ENCODE assay signal across 47 mouse cellular contexts in genomic region chr7:14552284-14552683, GRCm38 (mm10). TPM values are rescaled to one million over a fixed set of nuclear protein-coding genes. Genes with fewer than 3 reads are reported as not detected.
"Had no signal": no experiment of that assay in that cellular context is flagged by ENCODE, and none has a peak within 500 bp of the region (broad histone marks: within the 10 kb centered on the region; RNA-seq: fewer than 3 reads in every experiment).

No protein-coding gene starts in this region.

- H3K27me3 ChIP-seq: limb, embryonic 12.5 days; limb, embryonic 13.5 days; limb, embryonic 15.5 days; liver, embryonic 12.5 days; liver, embryonic 13.5 days; liver, embryonic 15.5 days; lung, embryonic 15.5 days; megakaryocyte, embryonic 14.5 days; midbrain, embryonic 12.5 days; midbrain, embryonic 13.5 days; midbrain, embryonic 15.5 days; neural tube, embryonic 12.5 days had no signal

- H3K4me1 ChIP-seq: limb, embryonic 10.5 days; limb, embryonic 12.5 days; limb, embryonic 13.5 days; limb, embryonic 15.5 days; liver, embryonic 12.5 days; liver, embryonic 13.5 days; liver, embryonic 15.5 days; lung, embryonic 15.5 days; megakaryocyte, embryonic 14.5 days; midbrain, embryonic 10.5 days; midbrain, embryonic 12.5 days; midbrain, embryonic 13.5 days; midbrain, embryonic 15.5 days; neural tube, embryonic 12.5 days had no signal

- H3K27ac ChIP-seq: left cerebral cortex, adult 2 months; limb, embryonic 10.5 days; limb, embryonic 12.5 days; limb, embryonic 13.5 days; limb, embryonic 15.5 days; liver, embryonic 12.5 days; liver, embryonic 13.5 days; liver, embryonic 14.5 days; liver, embryonic 15.5 days; lung, embryonic 15.5 days; macrophage; midbrain, embryonic 10.5 days; midbrain, embryonic 12.5 days; midbrain, embryonic 13.5 days; midbrain, embryonic 15.5 days; neural tube, embryonic 12.5 days had no signal

- H3K9ac ChIP-seq: limb, embryonic 12.5 days; limb, embryonic 13.5 days; limb, embryonic 15.5 days; liver, embryonic 12.5 days; liver, embryonic 13.5 days; liver, embryonic 14.5 days; liver, embryonic 15.5 days; liver, postnatal 0 days; lung, embryonic 14.5 days; lung, embryonic 15.5 days; midbrain, embryonic 12.5 days; midbrain, embryonic 13.5 days; midbrain, embryonic 15.5 days; neural tube, embryonic 12.5 days had no signal

- DNase-seq: left cerebral cortex, postnatal 4 days; liver, embryonic 13.5 days; liver, postnatal 0 days; lung, adult 18-20 months; lung, adult 2 months; lung, embryonic 14.5 days; lung, postnatal 10 days; lung, postnatal 14 days; lung, postnatal 36 days; lung, postnatal 4 days; midbrain, embryonic 14.5 days had no signal

- H3K4me3 ChIP-seq: left cerebral cortex, adult 2 months; limb, embryonic 10.5 days; limb, embryonic 12.5 days; limb, embryonic 13.5 days; limb, embryonic 15.5 days; liver, embryonic 12.5 days; liver, embryonic 13.5 days; liver, embryonic 15.5 days; lung, embryonic 15.5 days; megakaryocyte, embryonic 14.5 days; midbrain, embryonic 10.5 days; midbrain, embryonic 12.5 days; midbrain, embryonic 13.5 days; midbrain, embryonic 15.5 days; myocyte; neural tube, embryonic 12.5 days had no signal

- H3K36me3 ChIP-seq: limb, embryonic 10.5 days; limb, embryonic 12.5 days; limb, embryonic 13.5 days; limb, embryonic 15.5 days; liver, embryonic 12.5 days; liver, embryonic 13.5 days; liver, embryonic 15.5 days; lung, embryonic 15.5 days; midbrain, embryonic 10.5 days; midbrain, embryonic 12.5 days; midbrain, embryonic 13.5 days; midbrain, embryonic 15.5 days; neural tube, embryonic 12.5 days had no signal

RNA-seq across cellular contexts. Expression of gene Vmn1r90, which starts 11.0 kb away (rescaled TPM):
- total RNA-seq: left cerebral cortex, postnatal 10 days; megakaryocyte progenitor cell, adult 5-6 weeks; megakaryocyte, adult 5-6 weeks; megakaryocyte-erythroid progenitor cell, adult 5-6 weeks; monocyte, adult 5-6 weeks had no signal
- polyA plus RNA-seq: liver, embryonic 15.5 days; macrophage; myocyte had no signal

RNA-seq across cellular contexts. Expression of gene Sult2a7, which starts 58.3 kb away (rescaled TPM):
- total RNA-seq: left cerebral cortex, adult 2 months; left cerebral cortex, adult 8-10 months; left cerebral cortex, postnatal 10 days; left cerebral cortex, postnatal 14 days; left cerebral cortex, postnatal 25 days; left cerebral cortex, postnatal 36 days; left cerebral cortex, postnatal 4 days; megakaryocyte progenitor cell, adult 5-6 weeks; megakaryocyte, adult 5-6 weeks; megakaryocyte-erythroid progenitor cell, adult 5-6 weeks; midbrain, postnatal 0 days; monocyte, adult 5-6 weeks had no signal
- polyA plus RNA-seq: limb, embryonic 10.5 days; limb, embryonic 11.5 days; limb, embryonic 12.5 days; limb, embryonic 13.5 days; limb, embryonic 14.5 days; limb, embryonic 15.5 days; liver, embryonic 11.5 days; liver, embryonic 12.5 days; liver, embryonic 13.5 days; liver, embryonic 14.5 days; liver, embryonic 15.5 days; liver, embryonic 16.5 days; liver, postnatal 0 days; lung, adult 2 months; lung, embryonic 14.5 days; lung, embryonic 15.5 days; lung, embryonic 16.5 days; lung, postnatal 0 days; macrophage; midbrain, embryonic 10.5 days; midbrain, embryonic 11.5 days; midbrain, embryonic 12.5 days; midbrain, embryonic 13.5 days; midbrain, embryonic 14.5 days; midbrain, embryonic 15.5 days; midbrain, embryonic 16.5 days; midbrain, postnatal 0 days; myocyte; neural tube, embryonic 11.5 days; neural tube, embryonic 12.5 days had no signal
